Mouse (Mus musculus) neutrophil, adult 59 days (primary cell): ENCODE measurements around the gene Arfgap1. TPM values are rescaled to one million over a fixed set of nuclear protein-coding genes. Genes with fewer than 3 reads are reported as not detected.

ENCODE experiments used
- total RNA-seq, 2 experiments: library from RNA; stranded (reverse); gene quantifications; 1 replicate in 1 of 2; 2 replicates in 1 of 2; pipeline ENCODE4 v1.2.4; 2023

Gene Arfgap1
- 10 to 100 TPM; 45.2 to 49.6 TPM for total RNA-seq

DNA sequence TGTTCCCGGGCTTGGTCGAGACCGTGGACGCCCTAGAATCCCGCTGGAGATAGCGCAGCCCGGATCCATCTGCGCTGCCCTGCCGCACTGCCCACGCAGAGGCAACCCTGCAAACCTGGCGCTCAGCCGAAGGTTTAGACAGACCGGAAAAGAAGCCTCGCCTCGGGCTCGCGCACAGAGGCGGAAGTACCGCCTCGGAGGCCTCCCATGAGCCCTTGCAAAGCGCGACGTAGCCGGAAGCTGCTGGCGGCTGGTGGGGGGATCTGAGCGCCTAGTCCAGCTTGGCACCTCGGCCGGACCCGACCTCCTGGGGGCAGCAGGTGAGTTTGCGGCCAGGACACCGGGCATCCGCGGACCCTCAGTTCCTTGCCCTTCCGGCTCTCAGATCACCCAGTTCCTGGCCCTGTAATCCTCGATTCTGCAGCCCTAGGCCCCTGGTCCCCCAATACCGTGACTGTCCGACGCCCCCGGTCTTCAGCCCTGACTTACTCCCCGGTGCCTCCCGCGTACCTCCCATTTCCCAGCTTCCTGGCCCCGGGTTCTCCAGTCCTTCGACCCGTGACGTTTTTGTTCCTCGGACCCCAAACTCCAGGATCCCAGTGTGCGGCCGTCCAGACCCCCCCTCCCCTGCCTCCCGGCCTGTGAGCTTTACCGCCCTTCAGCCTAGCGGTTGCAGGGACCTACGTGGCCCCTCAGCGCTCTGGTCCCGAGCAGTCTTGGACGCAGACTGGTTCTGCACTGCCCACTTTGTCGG lies at the start of gene Arfgap1:
TSS of gene Arfgap1 (plus strand) at position 216 of the 754 bp plus-strand sequence.

GRCm38 (mm10) chr2:180920810-180921400 lies 46.1 kb upstream of the Arfgap1 start, which contains the start of gene Ythdf1:
TSS of gene Ythdf1 (minus strand) at chr2:180920949.

GRCm38 (mm10) chr2:180928723-180929122 lies 38.3 kb upstream of the Arfgap1 start, which contains the start of gene Birc7:
TSS of gene Birc7 (plus strand) at chr2:180929023.

DNA sequence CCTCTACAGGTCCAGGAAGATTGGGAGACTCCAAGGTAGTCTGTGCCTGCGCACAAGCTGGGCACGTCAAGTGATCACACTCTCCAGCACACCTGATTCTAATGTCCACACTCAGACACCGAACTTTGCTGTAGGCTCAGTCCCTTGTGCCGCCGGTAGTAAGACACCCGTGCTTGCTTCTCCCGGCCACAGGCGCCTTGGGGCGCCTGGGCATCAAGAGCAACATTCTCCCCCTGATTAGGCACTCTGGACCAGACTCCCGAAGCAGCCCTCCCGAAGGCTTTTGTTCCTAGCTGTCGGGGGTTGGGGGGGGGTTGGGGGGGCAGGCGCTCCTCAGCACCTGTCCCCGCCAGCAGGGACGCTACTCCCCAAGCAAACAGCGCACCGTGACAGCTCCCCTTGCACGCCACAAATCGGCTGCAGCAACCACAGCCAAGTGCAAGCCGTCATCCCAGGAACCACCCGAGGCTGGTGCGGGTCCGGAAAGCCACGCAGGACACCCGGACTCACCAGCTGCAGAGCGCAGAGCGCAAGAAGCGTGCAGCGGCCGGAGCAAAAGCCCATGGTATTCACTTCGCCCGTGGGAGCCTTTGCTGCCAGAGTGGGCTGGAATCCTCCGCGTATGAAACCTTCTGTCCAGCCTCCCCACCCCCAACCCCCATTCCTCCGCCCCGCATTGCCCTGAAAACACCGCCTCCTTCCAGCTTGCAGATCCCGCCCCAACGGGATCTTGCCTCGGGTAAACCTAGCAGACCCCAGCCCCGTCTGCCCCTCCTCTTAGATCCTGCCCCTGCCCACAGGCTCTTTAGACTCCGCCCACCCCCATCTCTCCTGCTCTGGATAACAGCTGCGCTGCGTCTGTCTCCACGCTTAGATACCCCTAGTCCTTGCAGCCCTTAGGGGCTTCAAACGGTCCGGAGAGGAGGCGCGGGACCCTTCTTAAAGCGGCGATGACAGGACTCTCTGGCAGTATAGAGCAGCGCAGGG lies 12.7 kb upstream of the Arfgap1 start, which contains the start of gene Nkain4:
TSS of gene Nkain4 (minus strand) at position 639 of the 987 bp plus-strand sequence.

GRCm38 (mm10) chr2:180986449-180986848 lies 19.4 kb downstream of the Arfgap1 start, which contains the start of gene Col20a1:
TSS of gene Col20a1 (plus strand) at chr2:180986535.

Other genes starting within 250 kb of the Arfgap1 start
- 10 to 100 TPM; 18.6 to 25.9 TPM for gene Slc17a9, start 242.0 kb upstream of the Arfgap1 start, total RNA-seq
- not detected for gene Bhlhe23, start 190.3 kb upstream of the Arfgap1 start, total RNA-seq
- gene Ythdf1, start 46.3 kb upstream of the Arfgap1 start, total RNA-seq = 10 to 100 TPM; 51.5 to 52.1 TPM
- not detected for gene Birc7, start 38.2 kb upstream of the Arfgap1 start, total RNA-seq
- not detected for gene Nkain4, start 12.5 kb upstream of the Arfgap1 start, total RNA-seq
- 1 to 10 TPM; 1.5 to 2.2 TPM for gene Col20a1, start 19.3 kb downstream of the Arfgap1 start, total RNA-seq
- not detected for gene Chrna4, start 76.3 kb downstream of the Arfgap1 start, total RNA-seq
- not detected for gene Kcnq2, start 168.1 kb downstream of the Arfgap1 start, total RNA-seq
- under 1 TPM in 1 of 2 experiments, not detected in 1; 0.16 TPM for gene Eef1a2, start 189.8 kb downstream of the Arfgap1 start, total RNA-seq
- gene Ppdpf, start 220.0 kb downstream of the Arfgap1 start, total RNA-seq = 10 to 100 TPM; 14.9 to 27.4 TPM
- gene Ptk6, start 235.6 kb downstream of the Arfgap1 start, total RNA-seq = not detected
- gene Srms, start 246.0 kb downstream of the Arfgap1 start, total RNA-seq = under 1 TPM in 1 of 2 experiments, not detected in 1; 0.13 TPM